Mouse (Mus musculus) adrenal gland, adult 18-20 months (tissue): ENCODE data around the gene Trim6. TPM values are rescaled to one million over a fixed set of nuclear protein-coding genes. Genes with fewer than 3 reads are reported as not detected.

Experiments used
- total RNA-seq, 2 experiments: library from RNA; stranded (reverse); gene quantifications; 1 replicate in 1 of 2; 2 replicates in 1 of 2; pipeline ENCODE4 v1.2.3; 2021

Gene Trim6
- total RNA-seq, 2 experiments from 2014 or later = 0.29 to 0.46 TPM

Other genes with a start within 250 kb of the Trim6 start
- under 1 TPM in 1 of 2 experiments, not detected in 1; 0.03 TPM for gene Olfr635, start 247.6 kb upstream of the Trim6 start, total RNA-seq
- gene Olfr638, start 220.0 kb upstream of the Trim6 start, total RNA-seq = not detected
- under 1 TPM in 1 of 2 experiments, not detected in 1; 0.10 TPM for gene Olfr639, start 201.5 kb upstream of the Trim6 start, total RNA-seq
- not detected for gene Olfr640, start 193.2 kb upstream of the Trim6 start, total RNA-seq
- gene Olfr641, start 183.3 kb upstream of the Trim6 start, total RNA-seq = not detected
- gene Olfr642, start 166.1 kb upstream of the Trim6 start, total RNA-seq = not detected
- gene 4930516K23Rik, start 157.3 kb upstream of the Trim6 start, total RNA-seq = not detected
- gene Olfr644, start 146.9 kb upstream of the Trim6 start, total RNA-seq = not detected
- not detected for gene Olfr645, start 133.3 kb upstream of the Trim6 start, total RNA-seq
- not detected for gene Olfr646, start 113.9 kb upstream of the Trim6 start, total RNA-seq
- gene Ubqln5, start 89.0 kb upstream of the Trim6 start, total RNA-seq = not detected
- not detected for gene Olfr643, start 81.4 kb upstream of the Trim6 start, total RNA-seq
- not detected for gene Ubqln3, start 75.5 kb upstream of the Trim6 start, total RNA-seq
- gene Ubqlnl, start 68.2 kb upstream of the Trim6 start, total RNA-seq = not detected
- gene Olfm5, start 54.0 kb upstream of the Trim6 start, total RNA-seq = not detected
- gene Olfr648, start 35.4 kb upstream of the Trim6 start, total RNA-seq = not detected
- gene Olfr649, start 22.8 kb upstream of the Trim6 start, total RNA-seq = not detected
- 1 to 10 TPM; 4.4 to 6.1 TPM for gene Trim34a, start 25.7 kb downstream of the Trim6 start, total RNA-seq
- gene Trim5, start 69.3 kb downstream of the Trim6 start, total RNA-seq = 1 to 10 TPM; 2.0 to 2.8 TPM
- gene Trim12a, start 96.7 kb downstream of the Trim6 start, total RNA-seq = 10 to 100 TPM in 1 of 2 experiments, 1 to 10 TPM in 1; 6.9 to 10.2 TPM
- under 1 TPM; 0.38 to 0.56 TPM for gene Trim34b, start 110.7 kb downstream of the Trim6 start, total RNA-seq
- 10 to 100 TPM in 1 of 2 experiments, 1 to 10 TPM in 1; 6.3 to 10.0 TPM for gene Trim12c, start 134.6 kb downstream of the Trim6 start, total RNA-seq
- gene Trim30b, start 151.1 kb downstream of the Trim6 start, total RNA-seq = under 1 TPM in 1 of 2 experiments, not detected in 1; 0.38 TPM
- gene Trim30c, start 182.0 kb downstream of the Trim6 start, total RNA-seq = under 1 TPM; 0.17 to 0.22 TPM
- gene Trim30a, start 246.4 kb downstream of the Trim6 start, total RNA-seq = 1 to 10 TPM; 4.8 to 5.1 TPM